In genomic region chr4:65296968-65297499, GRCm38 (mm10) we compare ENCODE assay signal across 13 mouse cellular contexts.
A peak's percentile ranks its signal among the peaks of the same experiment; 100 is the strongest.
DNase-seq lines count a peak whose midpoint lies in the region; ATAC-seq lines count a peak whose summit lies in the region.
"Had no signal": no experiment of that assay in that cellular context is flagged by ENCODE, and none has a peak within 500 bp of the region (broad histone marks: within the 10 kb centered on the region; RNA-seq: fewer than 3 reads in every experiment).

No protein-coding gene starts in this region.

- DNase-seq in embryo, embryonic 9.5 days (ENCODE audit: extremely low spot score), result peak; percentile 77
- peak; percentile 81 for DNase-seq in forebrain, embryonic 14.5 days (ENCODE audit: low spot score)
- DNase-seq in limb, embryonic 10.5 days (ENCODE audit: low spot score), result no peak
- no peak for DNase-seq in urinary bladder, adult 18-20 months (ENCODE audit: low spot score in 2 of 2)
- DNase-seq: gastrocnemius, postnatal 14 days; liver, embryonic 13.5 days; thymus, postnatal 36 days had no signal

- peaks cover 15% of the 10 kb centered on the region for H3K4me1 ChIP-seq in forebrain, embryonic 14.5 days (ENCODE audit: control insufficient read depth, insufficient read depth, low read length)
- peaks cover 13% of the 10 kb centered on the region for H3K4me1 ChIP-seq in limb, embryonic 10.5 days
- peaks cover 9% of the 10 kb centered on the region for H3K4me1 ChIP-seq in neural tube, embryonic 13.5 days (replicated peaks)
- peaks cover 7% of the 10 kb centered on the region; the same call in 1 of the 2 replicates for H3K4me1 ChIP-seq in kidney, embryonic 16.5 days (ENCODE audit: insufficient read depth, low read length)
- peaks cover 6% of the 10 kb centered on the region; the same call in 1 of the 2 replicates for H3K4me1 ChIP-seq in heart, embryonic 11.5 days (ENCODE audit: control insufficient read depth, insufficient read depth, low read length)

- H3K36me3 ChIP-seq in forebrain, embryonic 14.5 days (ENCODE audit: control insufficient read depth, insufficient read depth, low read length), result no peaks in the 10 kb centered on the region
- H3K36me3 ChIP-seq in limb, embryonic 10.5 days, result no peaks in the 10 kb centered on the region
- no peaks in the 10 kb centered on the region for H3K36me3 ChIP-seq in neural tube, embryonic 13.5 days
- no peaks in the 10 kb centered on the region for H3K36me3 ChIP-seq in kidney, embryonic 16.5 days (ENCODE audit: insufficient read depth, low read length)
- no peaks in the 10 kb centered on the region for H3K36me3 ChIP-seq in heart, embryonic 11.5 days (ENCODE audit: control insufficient read depth, insufficient read depth, low read length)
- H3K36me3 ChIP-seq: heart, embryonic 15.5 days; liver, embryonic 13.5 days had no signal

- no peak overlapping the region for H3K4me3 ChIP-seq in forebrain, embryonic 14.5 days (ENCODE audit: low read depth, low read length)
- no peak overlapping the region for H3K4me3 ChIP-seq in limb, embryonic 10.5 days
- no peak overlapping the region for H3K4me3 ChIP-seq in neural tube, embryonic 13.5 days
- no peak overlapping the region for H3K4me3 ChIP-seq in kidney, embryonic 16.5 days (ENCODE audit: low read length)
- H3K4me3 ChIP-seq in heart, embryonic 11.5 days (ENCODE audit: low read depth, low read length), result no peak overlapping the region
- H3K4me3 ChIP-seq: heart, embryonic 15.5 days; liver, embryonic 13.5 days had no signal

- H3K4me2 ChIP-seq in forebrain, embryonic 14.5 days (ENCODE audit: low read length), result peak overlapping the region; percentile 23
- no peak overlapping the region for H3K4me2 ChIP-seq in neural tube, embryonic 13.5 days
- no peak overlapping the region for H3K4me2 ChIP-seq in kidney, embryonic 16.5 days (replicated peaks; ENCODE audit: low read depth, low read length)
- no peak overlapping the region for H3K4me2 ChIP-seq in heart, embryonic 11.5 days
- H3K4me2 ChIP-seq: heart, embryonic 15.5 days; liver, embryonic 13.5 days had no signal

- no peak overlapping the region for H3K9ac ChIP-seq in forebrain, embryonic 14.5 days (ENCODE audit: low read length)
- no peak overlapping the region for H3K9ac ChIP-seq in neural tube, embryonic 13.5 days
- no peak overlapping the region for H3K9ac ChIP-seq in kidney, embryonic 16.5 days (replicated peaks; ENCODE audit: low read length)
- no peak overlapping the region for H3K9ac ChIP-seq in heart, embryonic 11.5 days (ENCODE audit: low read depth, low read length)
- H3K9ac ChIP-seq: heart, embryonic 15.5 days; liver, embryonic 13.5 days had no signal

- no peaks in the 10 kb centered on the region for H3K9me3 ChIP-seq in forebrain, embryonic 14.5 days (replicated peaks; ENCODE audit: control insufficient read depth, low read length)
- no peaks in the 10 kb centered on the region for H3K9me3 ChIP-seq in limb, embryonic 10.5 days (replicated peaks)
- H3K9me3 ChIP-seq in neural tube, embryonic 13.5 days, result no peaks in the 10 kb centered on the region
- no peaks in the 10 kb centered on the region for H3K9me3 ChIP-seq in kidney, embryonic 16.5 days (ENCODE audit: low read length)
- no peaks in the 10 kb centered on the region for H3K9me3 ChIP-seq in heart, embryonic 11.5 days (replicated peaks; ENCODE audit: control insufficient read depth, low read length)
- H3K9me3 ChIP-seq: heart, embryonic 15.5 days; liver, embryonic 13.5 days had no signal

- H3K27ac ChIP-seq in forebrain, embryonic 14.5 days (ENCODE audit: low read depth, low read length), result no peak overlapping the region
- H3K27ac ChIP-seq in limb, embryonic 10.5 days, result peak overlapping the region; percentile 26
- no peak overlapping the region for H3K27ac ChIP-seq in neural tube, embryonic 13.5 days (replicated peaks)
- no peak overlapping the region for H3K27ac ChIP-seq in kidney, embryonic 16.5 days (ENCODE audit: low read length)
- H3K27ac ChIP-seq in heart, embryonic 11.5 days (ENCODE audit: low read depth, low read length), result no peak overlapping the region
- H3K27ac ChIP-seq: heart, embryonic 15.5 days; liver, embryonic 13.5 days; macrophage had no signal

- H3K27me3 ChIP-seq in forebrain, embryonic 14.5 days (replicated peaks; ENCODE audit: control insufficient read depth, insufficient read depth, low read length), result no peaks in the 10 kb centered on the region
- H3K27me3 ChIP-seq in limb, embryonic 10.5 days (ENCODE audit: low read depth, poor library complexity, severe bottlenecking), result no peaks in the 10 kb centered on the region
- peaks cover 14% of the 10 kb centered on the region; the same call in 1 of the 2 replicates for H3K27me3 ChIP-seq in neural tube, embryonic 13.5 days
- H3K27me3 ChIP-seq in kidney, embryonic 16.5 days (ENCODE audit: insufficient read depth, low read length), result no peaks in the 10 kb centered on the region
- H3K27me3 ChIP-seq in heart, embryonic 11.5 days (ENCODE audit: control insufficient read depth, insufficient read depth, low read length), result no peaks in the 10 kb centered on the region
- H3K27me3 ChIP-seq: heart, embryonic 15.5 days; liver, embryonic 13.5 days had no signal

- peak; percentile 93 for ATAC-seq in forebrain, embryonic 14.5 days
- ATAC-seq in neural tube, embryonic 13.5 days (ENCODE audit: low read depth), result peak; percentile 56; the same call in 1 of the 2 replicates
- ATAC-seq in kidney, embryonic 16.5 days (ENCODE audit: low FRiP score, low TSS enrichment), result no peak
- ATAC-seq in heart, embryonic 11.5 days (replicated peaks; ENCODE audit: insufficient number of reproducible peaks, low FRiP score, low TSS enrichment), result no peak
- ATAC-seq: intestine, embryonic 16.5 days had no signal

- 3% methylated on average over 13 of the region's 13 CpGs for WGBS in forebrain, embryonic 14.5 days
- WGBS in limb, embryonic 10.5 days, result 32% methylated on average over 13 of the region's 13 CpGs
- 5% methylated on average over 13 of the region's 13 CpGs for WGBS in neural tube, embryonic 13.5 days
- 51% methylated on average over 13 of the region's 13 CpGs for WGBS in kidney, embryonic 16.5 days
- 53% methylated on average over 13 of the region's 13 CpGs for WGBS in heart, embryonic 11.5 days (ENCODE audit: insufficient replicate concordance)

Comparison
In these comparisons a context has a peak if more than half of its experiments do, and no peak if none do; other contexts are left out.
1. DNase-seq: peak in embryo, embryonic 9.5 days (single experiment) and forebrain, embryonic 14.5 days (single experiment); none in limb, embryonic 10.5 days (single experiment) and urinary bladder, adult 18-20 months (0 of 2).
2. ATAC-seq: peak in forebrain, embryonic 14.5 days (single experiment) and neural tube, embryonic 13.5 days (single experiment); none in kidney, embryonic 16.5 days (single experiment) and heart, embryonic 11.5 days (single experiment).